Mouse (Mus musculus) kidney, adult 9 months (tissue): ENCODE results near the gene Clec2g.
"Not testable (repeated sequence)": the region's sequence is repeated elsewhere in the genome, so short reads cannot be mapped to it uniquely, and the experiment has no call there.

Experiments
- DNase-seq: peaks from one replicate; pipeline ENCODE4 v3.0.0; 2022

Clec2g gene

GRCm38 (mm10) chr6:128934081-128934480 is at the start of gene Clec2g:
Gene Clec2g, plus strand, starts transcription at chr6:128934381.
- not testable (repeated sequence) for DNase-seq

- not testable (repeated sequence) for DNase-seq
These were observed 46.9 kb upstream of the Clec2g start, which contains the start of gene Clec2i for GRCm38 (mm10) chr6:128887091-128887790. Gene Clec2i, plus strand, starts transcription at chr6:128887588.

GRCm38 (mm10) chr6:128888834-128889233 is 45.3 kb upstream of the Clec2g start:
- no peak for DNase-seq

GRCm38 (mm10) chr6:128890948-128891355 is 43.2 kb upstream of the Clec2g start, which contains the start of gene BC035044:
Gene BC035044, minus strand, starts transcription at chr6:128891126.
- no peak for DNase-seq

GRCm38 (mm10) chr6:128895404-128896001 is 38.7 kb upstream of the Clec2g start:
- DNase-seq: no peak

- DNase-seq: no peak
These were observed 34.1 kb upstream of the Clec2g start for GRCm38 (mm10) chr6:128900044-128900443.

GRCm38 (mm10) chr6:128900796-128901552 is 33.2 kb upstream of the Clec2g start:
- not testable (repeated sequence) for DNase-seq

- DNase-seq: no peak
These were observed 20.5 kb upstream of the Clec2g start for GRCm38 (mm10) chr6:128913598-128914254.

- DNase-seq: no peak
These were observed 16.9 kb upstream of the Clec2g start for GRCm38 (mm10) chr6:128917322-128917721.

- no peak for DNase-seq
These were observed 1.1 kb upstream of the Clec2g start for GRCm38 (mm10) chr6:128933050-128933449.

- not testable (repeated sequence) for DNase-seq
These were observed 1.9 kb downstream of the Clec2g start for GRCm38 (mm10) chr6:128935889-128936665.

- no peak for DNase-seq
These were observed 7.7 kb downstream of the Clec2g start for GRCm38 (mm10) chr6:128941646-128942421.

GRCm38 (mm10) chr6:128945564-128945963 is 11.4 kb downstream of the Clec2g start:
- DNase-seq: no peak

GRCm38 (mm10) chr6:128961110-128961509 is 26.9 kb downstream of the Clec2g start:
- DNase-seq: no peak

GRCm38 (mm10) chr6:128962108-128962507 is 27.9 kb downstream of the Clec2g start:
- DNase-seq: not testable (repeated sequence)

GRCm38 (mm10) chr6:128964519-128964918 is 30.3 kb downstream of the Clec2g start:
- no peak for DNase-seq

GRCm38 (mm10) chr6:128968463-128968862 is 34.3 kb downstream of the Clec2g start:
- no peak for DNase-seq

GRCm38 (mm10) chr6:128969741-128970140 is 35.6 kb downstream of the Clec2g start:
- DNase-seq: no peak

- not testable (repeated sequence) for DNase-seq
These were observed 36.6 kb downstream of the Clec2g start for GRCm38 (mm10) chr6:128970508-128971393.

- no peak for DNase-seq
These were observed 37.3 kb downstream of the Clec2g start for GRCm38 (mm10) chr6:128971394-128972039.
